Mouse (Mus musculus) layer of hippocampus, adult 2 months (tissue): ENCODE data around the gene Gpr84. TPM values are rescaled to one million over a fixed set of nuclear protein-coding genes. Genes with fewer than 3 reads are reported as not detected.

Source experiments
- DNase-seq, 2 experiments: peaks; one replicate each; pipeline ENCODE4 v3.0.0; 2022; ENCODE audit warnings: low spot score in 2 of 2
- H3K27ac ChIP-seq: fragments of 200-600 bp; 2 replicates; pipeline ENCODE4 v1.8.1; 2022
- H3K4me3 ChIP-seq: fragments of 200-600 bp; 2 replicates; pipeline ENCODE4 v1.8.1; 2022; ENCODE audit warnings: mild to moderate bottlenecking
- CTCF ChIP-seq: fragments of 200-600 bp; conservative IDR thresholded peaks from 2 replicates; pipeline ENCODE4 v1.8.1; 2022; ENCODE audit warnings: antibody characterized with exemption, mild to moderate bottlenecking, moderate library complexity
- long read RNA-seq, 2 experiments: library from polyadenylated mRNA; stranded (forward); transcript quantifications; one replicate each; pipeline ENCODE4 v2.0.0; 2021; ENCODE audit warnings: borderline mapping rate in 2 of 2
- total RNA-seq, 2 experiments: library from RNA; stranded (reverse); gene quantifications; 2 replicates each; pipeline ENCODE4 v1.2.3; 2021

The Gpr84 gene
- total RNA-seq = under 1 TPM; 0.61 to 0.81 TPM
- long read RNA-seq, experiment 1 = 0 reads
- long read RNA-seq, experiment 2, partial matches to known transcripts = 0 of 1 reads
- long read RNA-seq, experiment 2, other reads (novel, unspliced or antisense) = 0 of 1 reads

DNA sequence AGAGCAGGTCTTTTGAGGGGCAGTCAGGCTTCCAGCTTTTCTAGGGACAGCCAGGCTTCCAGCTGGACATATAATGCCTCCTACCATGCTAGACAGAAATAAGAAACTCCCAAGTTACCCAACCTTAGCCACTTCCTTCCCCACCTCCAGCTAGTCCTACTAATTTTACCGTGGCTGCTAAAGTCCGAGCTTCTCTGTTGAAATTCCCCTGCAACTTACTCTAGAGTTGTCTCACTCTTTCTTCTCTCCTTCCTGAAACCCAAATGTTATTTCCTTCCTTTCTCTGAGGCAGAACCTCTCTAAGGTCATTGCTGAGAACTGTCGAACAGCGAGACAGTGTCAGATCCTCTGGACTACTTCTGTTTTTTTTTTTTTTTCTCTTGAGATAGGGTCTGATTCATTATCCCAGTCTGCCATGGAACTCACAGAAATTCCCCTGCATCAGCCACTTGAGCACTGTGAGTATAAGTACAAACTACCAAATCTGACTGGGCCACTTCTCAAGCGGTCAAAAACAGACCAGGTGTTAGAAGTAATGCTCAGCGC lies at the start of gene Gpr84:
TSS of gene Gpr84 (minus strand) at position 248 of the 546 bp plus-strand sequence.
- TF ChIP-seq CTCF = no peak
- Histone ChIP-seq H3K4me3 (no peak within 1 kb of the TSS), H3K27ac (no peak within 1 kb of the TSS)
- no peak for DNase-seq

- Histone ChIP-seq H3K27ac (no peak overlapping the region), H3K4me3 (no peak overlapping the region)
- TF ChIP-seq CTCF = no peak
- no peak for DNase-seq
Measured at GRCm38 (mm10) chr15:103359869-103360602, 49.6 kb upstream of the Gpr84 start.

GRCm38 (mm10) chr15:103359122-103359510 lies 48.7 kb upstream of the Gpr84 start:
- H3K4me3 ChIP-seq = no peak overlapping the region
- DNase-seq = no peak
- TF ChIP-seq CTCF = no peak
- H3K27ac ChIP-seq = no peak overlapping the region

DNA sequence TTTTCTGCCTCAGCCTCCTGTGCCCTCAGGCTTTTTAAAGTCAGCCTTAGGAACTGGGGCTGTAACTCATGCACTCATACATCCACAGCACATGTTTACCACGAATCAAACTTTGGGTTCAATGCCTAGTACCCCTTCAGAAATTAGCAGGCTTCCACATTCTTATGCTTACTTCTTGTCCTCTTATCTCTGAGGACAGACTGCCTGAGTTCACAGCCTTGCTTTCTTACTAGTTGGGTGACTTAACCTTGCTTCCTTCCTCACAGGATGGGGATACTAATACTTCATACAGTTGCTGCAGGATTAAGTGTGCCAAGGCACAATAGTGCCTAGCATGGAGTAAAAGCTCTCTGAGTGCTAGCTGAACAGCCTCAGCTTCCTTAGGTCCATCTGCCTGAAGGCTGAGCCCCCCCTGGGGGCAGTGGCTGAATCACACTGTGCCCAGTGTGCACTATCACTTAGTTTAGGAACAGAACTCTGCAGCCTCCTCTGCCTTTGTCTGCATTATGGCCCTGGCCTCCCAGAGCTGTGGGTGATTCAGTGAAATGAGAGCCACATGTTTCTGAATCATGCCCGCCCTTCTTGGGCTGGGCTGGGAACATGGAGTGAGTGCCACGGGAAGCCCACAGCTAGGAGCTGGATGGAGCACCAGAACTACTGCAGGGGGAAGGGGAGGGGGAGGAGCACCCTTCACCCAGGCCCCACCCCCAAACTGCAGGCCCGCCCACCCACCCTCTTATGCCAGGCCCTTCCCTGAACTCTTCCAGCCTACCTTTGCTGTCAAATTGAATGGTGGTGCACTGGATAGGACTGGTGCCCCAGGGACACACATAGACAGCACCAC lies 48.1 kb upstream of the Gpr84 start:
- TF ChIP-seq CTCF = no peak
- Histone ChIP-seq H3K4me3 (no peak overlapping the region), H3K27ac (no peak overlapping the region)
- DNase-seq = no peak

GRCm38 (mm10) chr15:103357817-103358216 lies 47.4 kb upstream of the Gpr84 start:
- DNase-seq = no peak
- TF ChIP-seq CTCF = no peak
- H3K4me3 ChIP-seq = no peak overlapping the region
- H3K27ac ChIP-seq = no peak overlapping the region

- DNase-seq = no peak
- Histone ChIP-seq H3K27ac (no peak overlapping the region), H3K4me3 (no peak overlapping the region)
- no peak for TF ChIP-seq CTCF
Measured at GRCm38 (mm10) chr15:103356130-103356529, 45.7 kb upstream of the Gpr84 start.

GRCm38 (mm10) chr15:103355420-103355819 lies 45.0 kb upstream of the Gpr84 start:
- H3K27ac ChIP-seq = no peak overlapping the region
- no peak overlapping the region for H3K4me3 ChIP-seq
- TF ChIP-seq CTCF = no peak
- no peak for DNase-seq

- Histone ChIP-seq H3K27ac (no peak overlapping the region), H3K4me3 (no peak overlapping the region)
- no peak for TF ChIP-seq CTCF
- DNase-seq = no peak
Measured at GRCm38 (mm10) chr15:103354690-103355089, 44.3 kb upstream of the Gpr84 start.

DNA sequence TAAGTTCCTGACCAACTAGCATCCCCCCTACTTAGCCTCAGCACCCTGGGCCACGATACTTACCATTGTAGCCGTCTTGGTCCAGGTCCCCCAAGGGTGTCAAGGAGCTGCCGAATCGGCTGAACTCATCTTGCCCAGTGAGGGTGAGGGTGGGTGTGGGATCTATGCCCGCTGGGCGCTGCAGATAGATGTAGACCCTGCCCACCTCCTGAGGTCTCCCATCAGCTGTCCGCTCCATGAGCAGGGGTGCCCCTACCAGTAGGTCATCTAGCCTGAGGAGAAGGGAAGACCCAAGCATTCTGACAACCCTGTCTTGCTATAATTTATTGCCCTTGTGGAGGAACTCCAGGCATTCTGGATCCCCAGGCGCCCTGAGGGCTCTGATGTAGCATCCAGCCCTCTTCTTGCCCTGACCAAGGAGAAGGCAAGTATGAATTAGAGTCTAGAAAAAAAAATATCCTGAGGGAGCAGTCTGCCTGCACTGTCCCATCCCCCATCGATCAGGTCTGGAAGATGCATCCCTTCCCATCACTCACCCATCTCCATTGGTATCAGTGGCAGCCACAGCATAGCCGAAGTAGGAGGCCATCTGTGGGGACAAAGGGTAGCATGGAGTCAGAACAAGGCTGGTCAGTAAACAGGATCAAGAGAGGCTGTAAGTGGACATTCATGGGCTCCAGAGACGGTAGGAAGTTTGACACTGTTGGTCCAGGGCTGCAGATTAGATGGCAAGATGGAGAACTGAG lies 43.3 kb upstream of the Gpr84 start:
- TF ChIP-seq CTCF = no peak
- DNase-seq = no peak
- H3K4me3 ChIP-seq = no peak overlapping the region

DNA sequence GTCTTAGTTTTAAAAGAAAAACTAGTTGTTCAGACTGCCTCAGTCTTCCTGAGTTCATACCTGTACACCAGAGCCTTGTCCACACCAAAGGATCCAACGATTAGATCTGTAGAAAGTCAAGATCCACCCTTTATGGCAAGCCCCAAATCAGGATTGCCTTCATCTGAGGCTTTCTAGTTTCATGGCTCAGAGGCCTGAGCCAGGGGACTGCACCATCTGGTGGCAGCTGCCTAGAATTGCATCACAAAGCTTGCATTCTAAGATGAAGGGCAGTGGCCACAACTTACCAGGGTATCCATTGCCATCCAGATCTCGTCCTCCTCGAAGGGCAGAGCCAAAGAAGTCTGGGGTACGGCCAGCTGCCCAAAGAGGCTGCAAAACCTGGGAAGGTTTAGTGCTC lies 42.4 kb upstream of the Gpr84 start:
- peak; percentile 98 for TF ChIP-seq CTCF
- Histone ChIP-seq H3K27ac (no peak overlapping the region), H3K4me3 (no peak overlapping the region)
- peak in 1 of 2 experiments; percentile 57 for DNase-seq

More for the DNA sequence above, 43.3 kb upstream of the Gpr84 start:
- H3K27ac ChIP-seq = no peak overlapping the region

- no peak overlapping the region for H3K4me3 ChIP-seq
- peak; percentile 64 for TF ChIP-seq CTCF
- H3K27ac ChIP-seq = no peak overlapping the region
- DNase-seq = peak in 1 of 2 experiments; percentile 56
Measured at GRCm38 (mm10) chr15:103347275-103347684, 36.9 kb upstream of the Gpr84 start.

- TF ChIP-seq CTCF = no peak
- no peak overlapping the region for H3K4me3 ChIP-seq
- DNase-seq = no peak
- no peak overlapping the region for H3K27ac ChIP-seq
Measured at GRCm38 (mm10) chr15:103345789-103346188, 35.4 kb upstream of the Gpr84 start.
